Mouse (Mus musculus) G1E (cell line): ENCODE data around the gene Ldlrap1.

ENCODE experiments used
- CTCF ChIP-seq: IDR thresholded peaks from 2 replicates; pipeline ENCODE4 v1.5.1; 2012; ENCODE audit warnings: low read depth, low read length, inconsistent platforms, mixed read lengths
- GATA1 ChIP-seq: IDR thresholded peaks from 2 replicates; pipeline ENCODE4 v1.6.1; 2012; ENCODE audit warnings: borderline replicate concordance, low read length, inconsistent platforms, mixed read lengths
- POLR2AphosphoS5 ChIP-seq: IDR thresholded peaks from 2 replicates; pipeline ENCODE4 v1.6.1; 2012; ENCODE audit warnings: low read depth, low read length, inconsistent platforms; ENCODE audit not compliant: insufficient replicate concordance
- TAL1 ChIP-seq: conservative IDR thresholded peaks from 2 replicates; pipeline ENCODE4 v1.6.1; 2012; ENCODE audit warnings: low read depth, low read length, inconsistent platforms, mixed read lengths

DNA sequence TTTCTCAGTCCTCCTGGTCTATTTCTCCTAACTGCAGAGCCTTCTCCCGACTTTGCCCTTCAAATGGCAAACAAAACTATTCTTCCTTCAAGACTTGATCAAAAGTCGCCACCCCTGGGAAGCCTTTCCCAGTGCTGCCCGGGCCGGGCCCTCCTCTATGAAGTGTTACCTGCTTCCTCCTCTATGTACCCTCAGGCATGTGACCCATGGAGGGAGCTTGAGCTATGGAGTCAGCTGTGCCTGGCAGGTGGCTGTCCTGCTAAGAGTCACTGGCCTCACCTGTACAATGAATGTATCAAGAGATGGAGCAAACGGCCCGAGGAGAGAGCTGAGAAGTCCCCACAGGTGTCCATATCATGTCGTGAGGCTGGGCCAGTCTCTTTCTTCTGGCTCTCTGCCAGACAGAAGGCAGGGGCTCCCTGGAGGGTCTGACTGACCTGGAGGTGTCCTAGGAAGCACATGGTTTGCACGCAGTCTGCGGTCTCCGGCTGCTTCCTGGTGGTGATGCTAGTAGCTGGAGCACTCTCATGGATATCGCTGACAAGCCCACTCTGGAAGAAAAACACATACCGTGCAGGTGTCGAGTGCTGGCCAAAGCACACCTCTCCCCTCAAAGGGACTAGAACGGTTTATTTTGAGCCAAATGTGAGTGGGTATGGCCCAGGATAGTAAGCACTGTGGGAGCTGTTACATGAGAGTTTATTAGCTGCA, 7.6 kb upstream of the Ldlrap1 start:
- TF ChIP-seq POLR2AphosphoS5 (no peak), CTCF (no peak), GATA1 (no peak), TAL1 (no peak)
